Mouse (Mus musculus) cerebellum, adult 2 months (tissue): ENCODE measurements at regions not wholly inside any gene's neighbourhood (a gene's known extent, or its start where the extent isn't known, plus 50 kb on each side); places are given as distances from the start of the nearest gene placed in this dataset.

Experiments used
- DNase-seq, 2 experiments: peaks; one replicate each; pipeline ENCODE4 v3.0.0; 2021
- H3K27ac ChIP-seq: fragments of 200-500 bp; 2 replicates; pipeline ENCODE4 v1.5.1; 2012; ENCODE audit warnings: low read length, control low read depth, inconsistent platforms; ENCODE audit not compliant: insufficient read depth
- H3K27me3 ChIP-seq: fragments of 200-500 bp; 2 replicates; pipeline ENCODE4 v1.6.1; 2012; ENCODE audit warnings: inconsistent platforms, mild to moderate bottlenecking, low read length, moderate library complexity; ENCODE audit not compliant: control insufficient read depth, insufficient read depth
- H3K4me1 ChIP-seq: fragments of 200-500 bp; 2 replicates; pipeline ENCODE4 v1.6.1; 2011; ENCODE audit warnings: low read length; ENCODE audit not compliant: control insufficient read depth, insufficient read depth
- H3K4me3 ChIP-seq: fragments of 200-500 bp; replicated peaks from 2 replicates; pipeline ENCODE3; 2011; ENCODE audit warnings: mild to moderate bottlenecking, low read depth, low read length, control low read depth; ENCODE audit not compliant: insufficient read depth
- CTCF ChIP-seq: fragments of 200-500 bp; IDR thresholded peaks from 2 replicates; pipeline ENCODE4 v1.5.1; 2011; ENCODE audit warnings: low read depth, mild to moderate bottlenecking, control low read depth, low read length, moderate library complexity, borderline replicate concordance; ENCODE audit not compliant: insufficient read depth
- POLR2A ChIP-seq: fragments of 200-500 bp; IDR thresholded peaks from 2 replicates; pipeline ENCODE4 v1.6.1; 2011; ENCODE audit warnings: low read length, control low read depth, borderline replicate concordance; ENCODE audit not compliant: insufficient read depth
- WGBS: fragments of 180-500 bp; shearing (Covaris S2); methylation state at CpG from one replicate; pipeline ENCODE4 v1.1.7; 2018; 5-methylcytosine and 5-hydroxymethylcytosine counted together

GRCm38 (mm10) chr2:50579620-50580019 is 283.0 kb upstream of the Mmadhc start:
- no peak for DNase-seq
- no peak overlapping the region for H3K4me3 ChIP-seq
- 89% methylated on average over 2 of the region's 2 CpGs for WGBS
- H3K4me1 ChIP-seq: no peaks in the 10 kb centered on the region
- H3K27ac ChIP-seq: no peak overlapping the region
- H3K27me3 ChIP-seq: no peaks in the 10 kb centered on the region
- TF ChIP-seq CTCF (no peak), POLR2A (no peak)

GRCm38 (mm10) chr2:50578278-50579043 is 281.9 kb upstream of the Mmadhc start:
- Histone ChIP-seq H3K4me3 (no peak overlapping the region), H3K27ac (no peak overlapping the region), H3K27me3 (no peaks in the 10 kb centered on the region), H3K4me1 (no peaks in the 10 kb centered on the region)
- 66% methylated on average over 6 of the region's 6 CpGs for WGBS
- TF ChIP-seq POLR2A: no peak
- no peak for TF ChIP-seq CTCF
- DNase-seq: no peak

GRCm38 (mm10) chr2:50577736-50578135 is 281.1 kb upstream of the Mmadhc start:
- no peak for TF ChIP-seq CTCF
- no peak for TF ChIP-seq POLR2A
- 63% methylated on average over 9 of the region's 9 CpGs for WGBS
- DNase-seq: no peak
- Histone ChIP-seq H3K27me3 (no peaks in the 10 kb centered on the region), H3K27ac (no peak overlapping the region), H3K4me3 (no peak overlapping the region), H3K4me1 (no peaks in the 10 kb centered on the region)

DNA sequence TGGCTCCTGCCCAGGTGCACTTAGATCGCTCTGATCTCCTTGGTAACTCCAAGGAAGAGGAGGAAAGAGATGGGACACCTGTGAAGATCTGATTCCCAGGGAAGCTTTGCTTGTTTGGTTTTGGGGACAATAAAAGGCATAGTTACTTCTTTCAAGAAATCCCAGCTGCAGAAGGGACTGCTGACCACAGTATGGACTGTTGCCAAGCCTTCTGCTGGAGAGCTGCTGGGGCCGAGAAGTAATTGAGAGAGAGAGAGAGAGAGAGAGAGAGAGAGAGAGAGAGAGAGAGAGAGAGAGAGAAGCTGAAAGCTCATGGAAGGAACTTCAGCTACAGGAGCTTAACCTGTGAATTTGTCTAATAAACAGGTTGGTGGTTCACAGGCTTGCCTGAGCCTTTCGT is 276.9 kb upstream of the Mmadhc start:
- Histone ChIP-seq H3K27me3 (no peaks in the 10 kb centered on the region), H3K27ac (no peak overlapping the region), H3K4me3 (no peak overlapping the region), H3K4me1 (no peaks in the 10 kb centered on the region)
- 52% methylated on average over 3 of the region's 3 CpGs for WGBS
- DNase-seq: no peak
- TF ChIP-seq CTCF: no peak
- TF ChIP-seq POLR2A: no peak

DNA sequence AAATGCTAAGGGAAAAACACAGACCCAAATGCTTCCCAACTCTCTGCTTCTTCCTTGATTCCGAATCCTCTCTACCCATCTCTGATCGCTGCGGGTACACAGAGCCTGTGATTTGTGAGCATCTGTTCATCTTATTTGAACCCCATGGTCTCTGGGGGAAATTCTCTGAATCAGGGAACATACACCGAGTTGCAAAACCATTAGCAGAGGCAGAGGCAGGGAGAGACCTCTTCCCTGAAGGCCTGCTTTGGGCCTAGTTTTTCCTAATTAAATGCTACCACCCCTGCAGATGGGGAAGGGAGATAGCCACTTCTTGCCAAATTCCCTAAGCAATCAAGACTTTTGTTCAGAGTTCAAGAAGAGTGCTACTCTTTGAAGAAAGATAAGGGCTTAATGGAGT is 274.4 kb upstream of the Mmadhc start:
- DNase-seq: no peak
- TF ChIP-seq CTCF (no peak), POLR2A (no peak)
- Histone ChIP-seq H3K4me3 (no peak overlapping the region), H3K27me3 (no peaks in the 10 kb centered on the region), H3K4me1 (no peaks in the 10 kb centered on the region), H3K27ac (no peak overlapping the region)
- 48% methylated on average over 4 of the region's 4 CpGs for WGBS

DNA sequence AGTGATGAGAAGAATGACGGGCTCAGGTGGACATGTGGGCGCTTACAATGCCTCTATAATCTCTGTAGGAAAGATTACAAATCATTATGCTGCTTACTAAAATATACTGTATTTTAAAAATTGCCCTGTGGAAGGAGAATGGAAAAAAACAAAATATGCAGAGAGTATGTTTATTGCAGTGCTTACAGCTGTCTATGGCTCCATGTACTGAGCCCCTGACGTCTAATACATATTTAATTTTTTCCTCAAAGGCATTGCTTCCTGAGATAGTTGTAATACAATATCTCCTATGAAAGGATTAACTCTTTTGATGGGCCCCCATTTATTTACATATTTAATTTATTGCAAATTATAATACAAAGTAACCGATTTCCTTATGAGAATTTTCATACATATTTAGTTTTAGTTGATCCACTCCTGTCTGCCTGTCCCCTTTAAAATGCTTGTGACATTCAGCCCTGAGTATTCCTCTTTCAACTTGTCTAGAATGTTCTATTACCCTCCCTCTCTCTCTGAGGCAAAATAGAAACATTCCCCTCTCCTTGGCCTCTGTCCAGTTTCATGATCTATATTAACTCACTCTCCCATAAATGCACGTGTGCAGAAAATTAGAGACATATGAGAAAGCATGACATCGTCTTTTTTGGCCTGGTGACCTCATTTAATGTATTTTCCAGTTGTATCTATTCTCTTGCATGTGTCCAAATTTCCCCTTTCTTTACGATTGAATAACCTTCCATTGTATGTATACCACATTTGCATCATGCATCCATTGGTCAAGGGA is 273.1 kb upstream of the Mmadhc start:
- no peak overlapping the region for H3K4me3 ChIP-seq
- DNase-seq: no peak
- WGBS: 80% methylated on average over 7 of the region's 7 CpGs
- no peaks in the 10 kb centered on the region for H3K4me1 ChIP-seq
- no peak overlapping the region for H3K27ac ChIP-seq
- TF ChIP-seq CTCF (no peak), POLR2A (no peak)
- H3K27me3 ChIP-seq: no peaks in the 10 kb centered on the region

DNA sequence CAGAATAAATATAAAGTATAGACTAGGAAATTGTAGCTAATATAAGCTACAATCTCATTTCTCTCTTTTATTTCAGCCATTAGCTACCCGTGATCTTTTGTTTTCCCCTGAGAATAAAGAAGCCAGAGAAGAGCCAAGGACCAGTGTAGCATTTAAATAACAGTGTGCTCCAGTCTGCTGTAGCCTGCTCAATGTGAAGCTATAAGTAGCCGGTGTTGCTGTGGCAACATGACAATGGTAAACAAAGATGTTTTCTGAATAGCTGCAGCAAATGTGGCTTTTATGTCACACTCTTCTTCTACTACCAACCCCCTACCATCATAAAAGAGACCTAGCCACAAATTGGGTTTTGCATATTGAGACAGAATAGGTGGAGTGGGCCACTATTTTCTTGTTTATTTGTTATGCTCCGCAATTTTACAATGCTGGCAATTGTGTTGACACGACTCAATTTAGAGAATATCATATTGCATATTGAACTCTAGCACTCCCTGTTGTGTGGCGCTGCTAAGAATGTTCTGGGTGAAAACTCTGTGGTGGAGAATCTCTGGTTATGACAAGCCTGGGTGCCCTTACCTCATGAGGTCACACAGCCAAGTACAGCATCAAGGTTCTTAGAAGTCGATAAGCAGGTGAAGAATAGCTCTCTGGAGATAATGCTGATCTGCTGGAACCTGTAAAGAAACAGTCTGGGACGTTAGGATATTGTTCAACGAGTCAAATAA is 272.3 kb upstream of the Mmadhc start:
- no peak for TF ChIP-seq POLR2A
- no peak for TF ChIP-seq CTCF
- 66% methylated on average over 8 of the region's 8 CpGs for WGBS
- Histone ChIP-seq H3K4me1 (no peaks in the 10 kb centered on the region), H3K27ac (no peak overlapping the region), H3K27me3 (no peaks in the 10 kb centered on the region), H3K4me3 (no peak overlapping the region)
- no peak for DNase-seq
